Mouse (Mus musculus) stomach, embryonic 16.5 days (tissue): ENCODE data around the gene Fras1. TPM values are rescaled to one million over a fixed set of nuclear protein-coding genes. Genes with fewer than 3 reads are reported as not detected.

Experiments
- ATAC-seq: fragments of 200-750 bp; cut with Nextera tagmentation; 2 replicates; pipeline ENCODE4 v1.8.0; 2017; ENCODE audit warnings: moderate number of reproducible peaks, moderate TSS enrichment; ENCODE audit not compliant: insufficient read depth, low FRiP score
- H3K27ac ChIP-seq: fragments of 300-500 bp; sonication (generic); 2 replicates; pipeline ENCODE4 v1.5.1; 2014; ENCODE audit warnings: low read length
- H3K27me3 ChIP-seq: fragments of 300-500 bp; sonication (generic); 2 replicates; pipeline ENCODE4 v1.6.1; 2014; ENCODE audit warnings: low read length, control low read depth, mixed read lengths; ENCODE audit not compliant: control insufficient read depth, insufficient read depth
- H3K36me3 ChIP-seq: fragments of 300-500 bp; sonication (generic); 2 replicates; pipeline ENCODE4 v1.6.1; 2014; ENCODE audit warnings: low read length; ENCODE audit not compliant: control insufficient read depth, insufficient read depth
- H3K4me1 ChIP-seq: fragments of 300-500 bp; sonication (generic); 2 replicates; pipeline ENCODE4 v1.6.1; 2014; ENCODE audit warnings: low read length, control low read depth, mixed read lengths; ENCODE audit not compliant: control insufficient read depth, insufficient read depth
- H3K4me2 ChIP-seq: fragments of 300-500 bp; sonication (generic); 2 replicates; pipeline ENCODE4 v1.6.1; 2014; ENCODE audit warnings: low read depth, low read length, mixed read lengths
- H3K4me3 ChIP-seq: fragments of 300-500 bp; sonication (generic); replicated peaks from 2 replicates; pipeline ENCODE4 v1.5.1; 2014; ENCODE audit warnings: mild to moderate bottlenecking, low read length
- H3K9ac ChIP-seq: fragments of 300-500 bp; sonication (generic); 2 replicates; pipeline ENCODE4 v1.6.1; 2014; ENCODE audit warnings: low read length
- H3K9me3 ChIP-seq: fragments of 300-500 bp; sonication (generic); replicated peaks from 2 replicates; pipeline ENCODE4 v1.6.1; 2016; ENCODE audit warnings: low read length, control low read depth; ENCODE audit not compliant: control insufficient read depth
- WGBS: fragments of 180-500 bp; shearing (Covaris S2); extraction: QIAGEN DNeasy Blood & Tissue Kit; methylation state at CpG from one replicate; pipeline ENCODE4 v1.1.7; 2014; 5-methylcytosine and 5-hydroxymethylcytosine counted together
- polyA plus RNA-seq: library from polyadenylated mRNA; unstranded; fragments of >200 nt; fragmentation: Nextera tagmentation; extraction: Ambion mirVana; gene quantifications from 2 replicates; pipeline ENCODE4 v1.2.1, GENCODE M21; 2015

Fras1 gene
- polyA plus RNA-seq, 1 experiment from 2014 or later: 18.3 TPM

DNA sequence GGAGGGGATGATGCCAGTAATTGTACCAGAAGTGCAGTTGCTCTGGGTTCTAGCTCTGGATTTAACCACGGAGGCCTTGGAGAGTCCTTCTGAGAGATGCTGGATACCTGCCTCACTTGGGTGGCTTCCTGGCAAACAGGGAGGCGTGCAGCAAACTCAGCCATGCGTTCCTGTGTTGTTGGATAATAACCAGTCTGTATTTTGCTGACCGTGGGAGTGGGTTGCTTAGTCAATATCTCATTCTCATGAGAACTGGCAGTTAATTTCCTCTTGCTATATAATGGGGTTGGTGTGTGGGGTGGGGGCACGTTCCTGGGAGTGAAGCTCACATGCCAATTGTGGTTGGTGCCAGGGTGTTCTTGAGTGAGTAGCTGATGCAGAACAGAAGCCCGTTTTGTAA lies 142.6 kb downstream of the Fras1 start:
- H3K9me3 ChIP-seq: no peaks in the 10 kb centered on the region; the same call in 1 of the 2 replicates
- no peak overlapping the region for H3K4me2 ChIP-seq
- H3K4me1 ChIP-seq: 0 out of 2 replicates have a peak, but pooled peaks cover 2% of the 10 kb centered on the region
- 71% methylated on average over 6 of the region's 6 CpGs for WGBS
- no peak overlapping the region for H3K27ac ChIP-seq
- H3K27me3 ChIP-seq: no peaks in the 10 kb centered on the region
- H3K4me3 ChIP-seq: no peak overlapping the region
- no peak for ATAC-seq
- no peak overlapping the region for H3K9ac ChIP-seq
- H3K36me3 ChIP-seq: no peaks in the 10 kb centered on the region

- Histone ChIP-seq H3K36me3 (no peaks in the 10 kb centered on the region), H3K9me3 (no peaks in the 10 kb centered on the region; the same call in 1 of the 2 replicates), H3K27ac (no peak overlapping the region), H3K4me1 (0 out of 2 replicates have a peak, but pooled peaks cover 2% of the 10 kb centered on the region), H3K4me3 (no peak overlapping the region), H3K4me2 (peak overlapping the region; percentile 16; the same call in 1 of the 2 replicates), H3K9ac (no peak overlapping the region), H3K27me3 (no peaks in the 10 kb centered on the region)
- no peak for ATAC-seq
- 49% methylated on average over 9 of the region's 9 CpGs for WGBS
Observed at GRCm38 (mm10) chr5:96521541-96521940, 147.8 kb downstream of the Fras1 start.

- WGBS: 53% methylated on average over 5 of the region's 5 CpGs
- H3K4me2 ChIP-seq: no peak overlapping the region
- H3K9ac ChIP-seq: no peak overlapping the region
- 0 out of 2 replicates have a peak, but pooled peaks cover 2% of the 10 kb centered on the region for H3K4me1 ChIP-seq
- no peak overlapping the region for H3K4me3 ChIP-seq
- peak; percentile 72; the same call in 1 of the 2 replicates for ATAC-seq
- H3K27ac ChIP-seq: no peak overlapping the region
- no peaks in the 10 kb centered on the region for H3K27me3 ChIP-seq
- H3K9me3 ChIP-seq: no peaks in the 10 kb centered on the region
- H3K36me3 ChIP-seq: no peaks in the 10 kb centered on the region
Observed at GRCm38 (mm10) chr5:96522909-96523409, 149.2 kb downstream of the Fras1 start.

- Histone ChIP-seq H3K36me3 (no peaks in the 10 kb centered on the region), H3K4me3 (no peak overlapping the region), H3K27me3 (no peaks in the 10 kb centered on the region), H3K4me1 (no peaks in the 10 kb centered on the region), H3K9ac (no peak overlapping the region), H3K27ac (no peak overlapping the region), H3K4me2 (no peak overlapping the region), H3K9me3 (no peaks in the 10 kb centered on the region)
- 78% methylated on average over 7 of the region's 7 CpGs for WGBS
- ATAC-seq: no peak
Observed at GRCm38 (mm10) chr5:96528296-96528695, 154.5 kb downstream of the Fras1 start.

- no peak overlapping the region for H3K9ac ChIP-seq
Observed at GRCm38 (mm10) chr5:96530516-96530915, 156.8 kb downstream of the Fras1 start.

GRCm38 (mm10) chr5:96531962-96532361 lies 158.2 kb downstream of the Fras1 start:
- Histone ChIP-seq H3K27me3 (no peaks in the 10 kb centered on the region), H3K4me2 (no peak overlapping the region), H3K9ac (no peak overlapping the region), H3K4me3 (no peak overlapping the region), H3K27ac (no peak overlapping the region), H3K4me1 (no peaks in the 10 kb centered on the region), H3K9me3 (no peaks in the 10 kb centered on the region), H3K36me3 (no peaks in the 10 kb centered on the region)
- no peak for ATAC-seq

More at GRCm38 (mm10) chr5:96530516-96530915, 156.8 kb downstream of the Fras1 start:
- Histone ChIP-seq H3K27ac (no peak overlapping the region), H3K4me3 (no peak overlapping the region), H3K9me3 (no peaks in the 10 kb centered on the region), H3K4me2 (no peak overlapping the region), H3K27me3 (no peaks in the 10 kb centered on the region), H3K4me1 (no peaks in the 10 kb centered on the region), H3K36me3 (no peaks in the 10 kb centered on the region)
- no peak for ATAC-seq
- 64% methylated on average over 3 of the region's 3 CpGs for WGBS

GRCm38 (mm10) chr5:96536527-96536926 lies 162.8 kb downstream of the Fras1 start:
- 71% methylated on average over 3 of the region's 3 CpGs for whole genome bisulfite sequencing
- Histone ChIP-seq H3K9ac (no peak overlapping the region), H3K36me3 (no peaks in the 10 kb centered on the region), H3K27me3 (no peaks in the 10 kb centered on the region), H3K4me2 (no peak overlapping the region), H3K9me3 (no peaks in the 10 kb centered on the region), H3K4me3 (no peak overlapping the region), H3K27ac (no peak overlapping the region), H3K4me1 (no peaks in the 10 kb centered on the region)
- no peak for ATAC-seq

DNA sequence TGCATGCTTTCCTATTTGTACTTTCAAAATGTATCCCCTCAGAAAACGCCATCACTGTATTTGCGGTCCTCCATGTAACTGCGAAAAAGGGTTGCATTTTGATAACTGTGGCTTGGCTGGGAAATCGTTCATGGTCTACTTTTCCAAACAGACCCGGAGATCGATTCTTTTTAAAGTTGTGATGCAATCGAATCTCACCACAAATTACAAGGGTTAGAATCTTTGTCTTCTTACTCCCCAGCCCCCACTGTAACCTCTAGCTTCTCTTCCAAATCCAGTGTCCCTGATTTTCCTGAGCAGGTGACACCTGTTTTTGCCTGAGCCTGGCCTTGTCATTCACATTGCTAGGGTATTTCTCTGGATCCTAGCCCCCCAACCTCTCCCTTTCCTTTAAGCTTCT lies 163.2 kb downstream of the Fras1 start:
- Histone ChIP-seq H3K4me2 (no peak overlapping the region), H3K36me3 (no peaks in the 10 kb centered on the region), H3K27ac (no peak overlapping the region), H3K4me1 (no peaks in the 10 kb centered on the region), H3K9ac (no peak overlapping the region), H3K27me3 (no peaks in the 10 kb centered on the region), H3K4me3 (no peak overlapping the region), H3K9me3 (no peaks in the 10 kb centered on the region)
- ATAC-seq: no peak
- 86% methylated on average over 7 of the region's 7 CpGs for WGBS

- Histone ChIP-seq H3K4me2 (no peak overlapping the region), H3K9ac (no peak overlapping the region), H3K27ac (no peak overlapping the region), H3K9me3 (no peaks in the 10 kb centered on the region), H3K4me3 (no peak overlapping the region), H3K27me3 (no peaks in the 10 kb centered on the region), H3K36me3 (no peaks in the 10 kb centered on the region), H3K4me1 (no peaks in the 10 kb centered on the region)
- ATAC-seq: no peak
- WGBS: 89% methylated on average over 4 of the region's 4 CpGs
Observed at GRCm38 (mm10) chr5:96544112-96544511, 170.4 kb downstream of the Fras1 start.
